8 mouse cellular contexts compared by ENCODE assay signal in genomic region chr11:120530085-120530964, GRCm38 (mm10). TPM values are rescaled to one million over a fixed set of nuclear protein-coding genes. Genes with fewer than 3 reads are reported as not detected.
A peak's percentile ranks its signal among the peaks of the same experiment; 100 is the strongest.
DNase-seq lines count a peak whose midpoint lies in the region; ATAC-seq and TF ChIP-seq lines count a peak whose summit lies in the region.

Gene Gcgr, plus strand, starts transcription at chr11:120530699.

- peak within 1 kb of the TSS; percentile 51 for H3K9ac ChIP-seq in lung, embryonic 14.5 days
- peak within 1 kb of the TSS; percentile 49 for H3K9ac ChIP-seq in forebrain, embryonic 13.5 days
- peak within 1 kb of the TSS; percentile 52 for H3K9ac ChIP-seq in neural tube, embryonic 13.5 days

- WGBS in lung, embryonic 14.5 days = 7% methylated on average over 60 of the region's 62 CpGs
- WGBS in lung, adult 2 months = 10% methylated on average over 58 of the region's 62 CpGs
- WGBS in forebrain, embryonic 13.5 days = 7% methylated on average over 54 of the region's 62 CpGs
- 8% methylated on average over 59 of the region's 62 CpGs for WGBS in limb, embryonic 10.5 days
- 6% methylated on average over 61 of the region's 62 CpGs for WGBS in neural tube, embryonic 13.5 days

- H3K27me3 ChIP-seq in lung, embryonic 14.5 days (ENCODE audit: insufficient read depth, low read length) = peaks cover 54% of the 10 kb centered on the region
- H3K27me3 ChIP-seq in forebrain, embryonic 13.5 days = peaks cover 70% of the 10 kb centered on the region
- peaks cover 79% of the 10 kb centered on the region for H3K27me3 ChIP-seq in limb, embryonic 10.5 days (ENCODE audit: low read depth, poor library complexity, severe bottlenecking)
- H3K27me3 ChIP-seq in neural tube, embryonic 13.5 days = peaks cover 76% of the 10 kb centered on the region

- DNase-seq in lung, embryonic 14.5 days = peak; percentile 62
- no peak for DNase-seq in lung, adult 2 months
- peak; percentile 67 for DNase-seq in limb, embryonic 10.5 days (ENCODE audit: low spot score)
- no peak for DNase-seq in ovary, postnatal 14 days (ENCODE audit: low spot score)
- DNase-seq in left cerebral cortex, postnatal 25 days (ENCODE audit: low spot score in 2 of 2) = no peak
- no peak for DNase-seq in left cerebral cortex, adult 8-10 months (ENCODE audit: low spot score in 2 of 2)

- H3K4me2 ChIP-seq in lung, embryonic 14.5 days = peak within 1 kb of the TSS; percentile 75
- peak within 1 kb of the TSS; percentile 61 for H3K4me2 ChIP-seq in forebrain, embryonic 13.5 days
- peak within 1 kb of the TSS; percentile 59 for H3K4me2 ChIP-seq in neural tube, embryonic 13.5 days

- no peak for TF ChIP-seq POLR2A in lung, adult 2 months (IDR thresholded peaks at IDR 0.05; ENCODE audit: borderline replicate concordance, extremely low read depth, low read depth, low read length)

- no peaks in the 10 kb centered on the region for H3K4me1 ChIP-seq in lung, embryonic 14.5 days (ENCODE audit: insufficient read depth)
- peaks cover 4% of the 10 kb centered on the region; the same call in 1 of the 2 replicates for H3K4me1 ChIP-seq in lung, adult 2 months (ENCODE audit: control insufficient read depth, insufficient read depth, low read length)
- peaks cover 12% of the 10 kb centered on the region for H3K4me1 ChIP-seq in forebrain, embryonic 13.5 days
- peaks cover 18% of the 10 kb centered on the region for H3K4me1 ChIP-seq in limb, embryonic 10.5 days
- peaks cover 12% of the 10 kb centered on the region for H3K4me1 ChIP-seq in neural tube, embryonic 13.5 days (replicated peaks)

- peak; percentile 54 for ATAC-seq in lung, embryonic 14.5 days (ENCODE audit: insufficient read depth)
- no peak for ATAC-seq in forebrain, embryonic 13.5 days
- ATAC-seq in neural tube, embryonic 13.5 days (ENCODE audit: low read depth) = no peak

- intact Hi-C loops in left cerebral cortex, postnatal 25 days (cut with DNase I) = no loop called here

- peak within 1 kb of the TSS; percentile 44 for H3K4me3 ChIP-seq in lung, embryonic 14.5 days (ENCODE audit: low read depth, low read length)
- H3K4me3 ChIP-seq in lung, adult 2 months (replicated peaks; ENCODE audit: extremely low read depth, low read depth, low read length) = no peak within 1 kb of the TSS
- H3K4me3 ChIP-seq in forebrain, embryonic 13.5 days = peak within 1 kb of the TSS; percentile 34
- H3K4me3 ChIP-seq in limb, embryonic 10.5 days = peak within 1 kb of the TSS; percentile 58
- H3K4me3 ChIP-seq in neural tube, embryonic 13.5 days = peak within 1 kb of the TSS; percentile 32

- no peaks in the 10 kb centered on the region for H3K36me3 ChIP-seq in lung, embryonic 14.5 days (ENCODE audit: insufficient read depth)
- no peaks in the 10 kb centered on the region for H3K36me3 ChIP-seq in forebrain, embryonic 13.5 days (ENCODE audit: poor library complexity, severe bottlenecking)
- no peaks in the 10 kb centered on the region for H3K36me3 ChIP-seq in limb, embryonic 10.5 days
- H3K36me3 ChIP-seq in neural tube, embryonic 13.5 days = no peaks in the 10 kb centered on the region

- TF ChIP-seq CTCF in lung, embryonic 14.5 days (IDR thresholded peaks at IDR 0.05; ENCODE audit: low read depth) = no peak
- no peak for TF ChIP-seq CTCF in lung, adult 2 months (IDR thresholded peaks at IDR 0.05; ENCODE audit: insufficient read depth, low read length)

- no peaks in the 10 kb centered on the region for H3K9me3 ChIP-seq in lung, embryonic 14.5 days (ENCODE audit: low read depth, low read length)
- H3K9me3 ChIP-seq in forebrain, embryonic 13.5 days (replicated peaks) = no peaks in the 10 kb centered on the region
- H3K9me3 ChIP-seq in limb, embryonic 10.5 days (replicated peaks) = no peaks in the 10 kb centered on the region
- H3K9me3 ChIP-seq in neural tube, embryonic 13.5 days = no peaks in the 10 kb centered on the region

- no peak within 1 kb of the TSS for H3K27ac ChIP-seq in lung, embryonic 14.5 days (ENCODE audit: low read depth)
- no peak within 1 kb of the TSS for H3K27ac ChIP-seq in forebrain, embryonic 13.5 days
- H3K27ac ChIP-seq in limb, embryonic 10.5 days = peak within 1 kb of the TSS; percentile 78
- no peak within 1 kb of the TSS for H3K27ac ChIP-seq in neural tube, embryonic 13.5 days (replicated peaks)

RNA-seq across cellular contexts. Expression of gene Gcgr, which starts in this region (rescaled TPM):
- 0.59 and 1.4 TPM in 2 replicates for polyA plus RNA-seq in lung, embryonic 14.5 days (2014; fragmentation: Nextera tagmentation; extraction: Ambion mirVana)
- polyA plus RNA-seq in lung, adult 2 months (2012; rRNA removed) = 0.86 and 1.0 TPM in 2 replicates
- 0.08 and 0.21 TPM in 2 replicates for polyA plus RNA-seq in forebrain, embryonic 13.5 days (2015; fragmentation: Nextera tagmentation; extraction: Ambion mirVana)
- polyA plus RNA-seq in limb, embryonic 10.5 days (2016; fragmentation: Nextera tagmentation; extraction: Ambion mirVana) = 0.26 and 1.1 TPM in 2 replicates
- 0.20 and 0.28 TPM in 2 replicates for polyA plus RNA-seq in neural tube, embryonic 13.5 days (2015; fragmentation: Nextera tagmentation; extraction: Ambion mirVana)
- total RNA-seq in left cerebral cortex, postnatal 25 days (2021) = not detected
- total RNA-seq in left cerebral cortex, adult 8-10 months (2022) = under 1 TPM in 1 of 4 experiments, not detected in 3; 0.17 TPM

Comparison
In these comparisons a context has a peak if more than half of its experiments do, and no peak if none do; other contexts are left out.
1. DNase-seq: peak in lung, embryonic 14.5 days (single experiment) and limb, embryonic 10.5 days (single experiment); none in lung, adult 2 months (single experiment), ovary, postnatal 14 days (single experiment), left cerebral cortex, postnatal 25 days (0 of 2) and left cerebral cortex, adult 8-10 months (0 of 2).
2. Peak in every context shown above with its lines, with median percentiles within 50 percentile points of each other: H3K4me2 ChIP-seq and H3K9ac ChIP-seq.